Mouse (Mus musculus) layer of hippocampus, adult 9-11 months (tissue): ENCODE measurements at regions not wholly inside any gene's neighbourhood (a gene's known extent, or its start where the extent isn't known, plus 50 kb on each side); places are given as distances from the start of the nearest gene placed in this dataset.

Experiments used
- DNase-seq: peaks from one replicate; pipeline ENCODE4 v3.0.0; 2022

- DNase-seq = peak; percentile 75
Measured at GRCm38 (mm10) chr12:117439015-117439605, 77.2 kb upstream of the Rapgef5 start.

- DNase-seq = no peak
Measured at GRCm38 (mm10) chr12:117444247-117444989, 71.9 kb upstream of the Rapgef5 start.

GRCm38 (mm10) chr12:117447223-117447622 is 69.1 kb upstream of the Rapgef5 start:
- DNase-seq = no peak

GRCm38 (mm10) chr12:117447843-117448728 is 68.2 kb upstream of the Rapgef5 start:
- DNase-seq = no peak

- DNase-seq = no peak
Measured at GRCm38 (mm10) chr12:117449080-117449479, 67.2 kb upstream of the Rapgef5 start.

- DNase-seq = no peak
Measured at GRCm38 (mm10) chr12:117450106-117450505, 66.2 kb upstream of the Rapgef5 start.

GRCm38 (mm10) chr12:117450871-117451270 is 65.4 kb upstream of the Rapgef5 start:
- no peak for DNase-seq

GRCm38 (mm10) chr12:117451441-117451840 is 64.8 kb upstream of the Rapgef5 start:
- no peak for DNase-seq

GRCm38 (mm10) chr12:117455800-117456199 is 60.5 kb upstream of the Rapgef5 start:
- peak; percentile 24 for DNase-seq

GRCm38 (mm10) chr12:117458132-117459070 is 57.9 kb upstream of the Rapgef5 start:
- no peak for DNase-seq

- DNase-seq = no peak
Measured at GRCm38 (mm10) chr12:117459541-117459940, 56.7 kb upstream of the Rapgef5 start.

GRCm38 (mm10) chr12:117465206-117465605 is 51.1 kb upstream of the Rapgef5 start:
- DNase-seq = no peak

GRCm38 (mm10) chr12:117465998-117466397 is 50.3 kb upstream of the Rapgef5 start:
- DNase-seq = no peak
